9 mouse cellular contexts compared by ENCODE assay signal in genomic region chr15:63340322-63341060, GRCm38 (mm10).
DNase-seq lines count a peak whose midpoint lies in the region; ATAC-seq and TF ChIP-seq lines count a peak whose summit lies in the region.
"Had no signal": no experiment of that assay in that cellular context is flagged by ENCODE, and none has a peak within 500 bp of the region (broad histone marks: within the 10 kb centered on the region; RNA-seq: fewer than 3 reads in every experiment).

No protein-coding gene starts in this region.

- TF ChIP-seq CTCF in gastrocnemius, adult 2 months (IDR thresholded peaks at IDR 0.05), result peak; percentile 52

- no peaks in the 10 kb centered on the region for H3K9me3 ChIP-seq in limb, embryonic 11.5 days (ENCODE audit: control insufficient read depth, low read length)
- H3K9me3 ChIP-seq: neural tube, embryonic 13.5 days had no signal

- no peak overlapping the region for H3K9ac ChIP-seq in limb, embryonic 11.5 days (ENCODE audit: low read length)
- H3K9ac ChIP-seq: neural tube, embryonic 13.5 days had no signal

- ATAC-seq in limb, embryonic 11.5 days (ENCODE audit: insufficient number of reproducible peaks, low FRiP score, low TSS enrichment, low read depth), result peak; percentile 76; the same call in 1 of the 2 replicates
- no peak for ATAC-seq in activated CD4-positive, CD25-positive, alpha-beta regulatory T cell, adult 4 months

- no peak overlapping the region for H3K4me3 ChIP-seq in gastrocnemius, adult 2 months
- H3K4me3 ChIP-seq in limb, embryonic 11.5 days (ENCODE audit: low read depth, low read length), result no peak overlapping the region
- H3K4me3 ChIP-seq: neural tube, embryonic 13.5 days had no signal

- H3K36me3 ChIP-seq in limb, embryonic 11.5 days (ENCODE audit: control insufficient read depth, insufficient read depth, low read length), result no peaks in the 10 kb centered on the region
- H3K36me3 ChIP-seq: neural tube, embryonic 13.5 days had no signal

- intact Hi-C loops in gastrocnemius, adult 2 months (cut with DNase I), result no loop called here

- 0 out of 2 replicates have a peak, but pooled peaks cover 2% of the 10 kb centered on the region for H3K4me1 ChIP-seq in limb, embryonic 11.5 days (ENCODE audit: control insufficient read depth, insufficient read depth, low read length)
- H3K4me1 ChIP-seq: neural tube, embryonic 13.5 days had no signal

- no peaks in the 10 kb centered on the region for H3K27me3 ChIP-seq in limb, embryonic 11.5 days (ENCODE audit: control insufficient read depth, insufficient read depth, low read length)
- H3K27me3 ChIP-seq: neural tube, embryonic 13.5 days had no signal

- H3K4me2 ChIP-seq in limb, embryonic 11.5 days (ENCODE audit: low read depth, severe bottlenecking), result no peak overlapping the region
- H3K4me2 ChIP-seq: neural tube, embryonic 13.5 days had no signal

- peak overlapping the region; percentile 24; the same call in 1 of the 2 replicates for H3K27ac ChIP-seq in gastrocnemius, adult 2 months
- H3K27ac ChIP-seq in limb, embryonic 11.5 days (replicated peaks; ENCODE audit: low read depth, low read length), result no peak overlapping the region
- H3K27ac ChIP-seq: neural tube, embryonic 13.5 days had no signal

- peak; percentile 35 to 52 for DNase-seq in cerebellum, postnatal 10 days
- DNase-seq in cerebellum, adult 11-12 months, result no peak
- peak; percentile 65 for DNase-seq in adrenal gland, postnatal 14 days
- peak; percentile 68 for DNase-seq in gastrocnemius, adult 2 months
- peak; percentile 64 for DNase-seq in hindlimb bud, embryonic 11.5 days (ENCODE audit: extremely low spot score, low read depth, low spot score)
- peak; percentile 80 for DNase-seq in limb, embryonic 11.5 days (ENCODE audit: low spot score)
- DNase-seq in right cerebral cortex, postnatal 14 days, result peak; percentile 13

- 6% methylated on average over 6 of the region's 6 CpGs for WGBS in limb, embryonic 11.5 days
